Mouse (Mus musculus) neutrophil, adult 59 days (primary cell): Measurements from ENCODE around the gene Notch2. TPM values are rescaled to one million over a fixed set of nuclear protein-coding genes. Genes with fewer than 3 reads are reported as not detected.

Source experiments
- total RNA-seq, 2 experiments: library from RNA; stranded (reverse); gene quantifications; 1 replicate in 1 of 2; 2 replicates in 1 of 2; pipeline ENCODE4 v1.2.4; 2023

The Notch2 gene
- 100 to 1,000 TPM; 260 to 279 TPM for total RNA-seq

GRCm38 (mm10) chr3:98013401-98014281 is at the start of gene Notch2:
Gene Notch2 (plus strand): TSS chr3:98013527.

GRCm38 (mm10) chr3:98160330-98160729 is 147.0 kb downstream of the Notch2 start, which contains the start of gene Adam30:
Gene Adam30 (plus strand): TSS chr3:98160630.

Other genes with a start within 250 kb of the Notch2 start
- gene Pde4dip, start 124.8 kb upstream of the Notch2 start, total RNA-seq = 1 to 10 TPM; 6.1 to 7.1 TPM
- gene Sec22b, start 112.3 kb upstream of the Notch2 start, total RNA-seq = 10 to 100 TPM; 57.5 to 62.6 TPM
- gene Adam30, start 147.1 kb downstream of the Notch2 start, total RNA-seq = 1 to 10 TPM; 3.3 to 3.5 TPM
- gene Reg4, start 208.6 kb downstream of the Notch2 start, total RNA-seq = not detected